Mouse (Mus musculus) spleen, adult 2 months (tissue): ENCODE results near the gene Mrgprh. TPM values are rescaled to one million over a fixed set of nuclear protein-coding genes. Genes with fewer than 3 reads are reported as not detected.

Experiments used
- DNase-seq, 2 experiments: peaks; one replicate each; pipeline versions ENCODE4 v3.0.0 to v3.0.0-alpha.2; 2012 to 2021; ENCODE audit warnings: low spot score in 2 of 2, low read depth in 1 of 2
- H3K27ac ChIP-seq: fragments of 200-500 bp; 2 replicates; pipeline ENCODE4 v1.5.1; 2012; ENCODE audit warnings: low read length, inconsistent platforms; ENCODE audit not compliant: insufficient read depth
- H3K27me3 ChIP-seq: fragments of 200-500 bp; 2 replicates; pipeline ENCODE4 v1.6.1; 2012; ENCODE audit warnings: mild to moderate bottlenecking, moderate library complexity, low read length, inconsistent platforms; ENCODE audit not compliant: control insufficient read depth, insufficient read depth
- H3K36me3 ChIP-seq: fragments of 200-500 bp; 2 replicates; pipeline ENCODE4 v1.6.1; 2012; ENCODE audit warnings: mild to moderate bottlenecking, low read length, inconsistent platforms; ENCODE audit not compliant: control insufficient read depth, insufficient read depth
- H3K4me1 ChIP-seq: fragments of 200-500 bp; 2 replicates; pipeline ENCODE4 v1.6.1; 2011; ENCODE audit warnings: inconsistent platforms; ENCODE audit not compliant: control insufficient read depth, insufficient read depth, insufficient read length
- H3K4me3 ChIP-seq: fragments of 200-500 bp; 2 replicates; pipeline ENCODE4 v1.5.1; 2011; ENCODE audit warnings: mild to moderate bottlenecking, inconsistent platforms; ENCODE audit not compliant: insufficient read depth, insufficient read length; ENCODE audit errors: extremely low read depth
- CTCF ChIP-seq: fragments of 200-500 bp; IDR thresholded peaks from 2 replicates; pipeline ENCODE4 v1.5.1; 2011; ENCODE audit warnings: mild to moderate bottlenecking, inconsistent platforms; ENCODE audit not compliant: insufficient read depth, insufficient read length, insufficient replicate concordance; ENCODE audit errors: extremely low read depth
- POLR2A ChIP-seq: fragments of 200-500 bp; IDR thresholded peaks from 2 replicates; pipeline ENCODE4 v1.6.1; 2011; ENCODE audit warnings: low read depth, low read length, inconsistent platforms
- WGBS: fragments of 180-500 bp; shearing (Covaris S2); methylation state at CpG from one replicate; pipeline ENCODE4 v1.1.7; 2018; 5-methylcytosine and 5-hydroxymethylcytosine counted together
- polyA plus RNA-seq: library from polyadenylated mRNA; depleted of rRNA; stranded (reverse); fragments of >200 nt; gene quantifications from 2 replicates; pipeline ENCODE4 v1.2.3, GENCODE M21; 2012

The Mrgprh gene
- polyA plus RNA-seq, 1 experiment, result not detected

DNA sequence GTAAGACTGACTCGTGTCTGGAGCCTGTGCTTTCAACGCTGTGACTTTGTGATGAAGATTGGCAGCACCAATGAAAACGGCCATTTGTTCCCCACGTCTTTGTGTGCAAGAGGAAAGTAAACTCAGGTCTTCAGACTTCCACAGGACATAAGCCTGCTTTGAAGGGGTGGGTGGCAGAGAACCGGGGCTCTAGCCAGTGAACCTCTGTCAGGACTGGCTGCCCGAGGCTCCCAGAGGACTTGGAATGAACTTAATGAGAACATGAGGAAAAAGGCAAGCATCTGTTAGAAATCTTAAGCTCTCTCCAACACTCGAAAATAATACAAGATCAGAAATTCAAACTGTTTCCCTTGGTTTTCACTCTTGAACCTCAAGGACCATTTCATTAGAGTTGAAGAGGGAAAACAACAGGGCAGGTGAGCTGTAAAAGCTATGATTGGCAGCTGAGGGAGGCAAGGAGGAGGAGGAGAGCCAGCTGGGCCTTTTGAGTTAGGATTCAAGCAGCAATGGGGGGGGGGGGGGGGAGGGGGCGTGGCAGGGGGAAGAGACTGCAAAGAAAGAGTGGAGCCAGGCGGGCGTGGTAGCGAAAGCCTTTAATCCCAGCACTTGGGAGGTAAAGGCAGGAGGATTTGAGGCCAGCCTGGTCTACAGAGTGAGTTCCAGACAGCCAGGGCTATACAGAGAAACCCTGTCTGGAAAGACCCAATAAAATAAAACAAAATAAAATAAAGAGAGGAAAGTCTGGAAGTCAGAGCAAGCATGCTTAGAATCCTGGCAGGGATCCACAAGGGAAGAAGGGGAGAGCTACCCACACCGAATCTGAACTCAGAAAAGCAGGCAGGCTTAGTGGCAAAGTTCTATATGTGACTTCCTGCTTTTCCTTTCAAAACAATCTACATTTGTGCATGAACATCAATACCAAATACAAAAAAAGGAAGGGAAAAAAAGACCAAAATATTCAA, 27.8 kb downstream of the Mrgprh start:
- WGBS, result 87% methylated on average over 11 of the region's 12 CpGs
- Histone ChIP-seq H3K4me3 (no peak overlapping the region), H3K27me3 (no peaks in the 10 kb centered on the region), H3K27ac (no peak overlapping the region), H3K4me1 (no peaks in the 10 kb centered on the region), H3K36me3 (no peaks in the 10 kb centered on the region; the same call in 1 of the 2 replicates)
- TF ChIP-seq POLR2A (no peak), CTCF (no peak)
- DNase-seq, result no peak

DNA sequence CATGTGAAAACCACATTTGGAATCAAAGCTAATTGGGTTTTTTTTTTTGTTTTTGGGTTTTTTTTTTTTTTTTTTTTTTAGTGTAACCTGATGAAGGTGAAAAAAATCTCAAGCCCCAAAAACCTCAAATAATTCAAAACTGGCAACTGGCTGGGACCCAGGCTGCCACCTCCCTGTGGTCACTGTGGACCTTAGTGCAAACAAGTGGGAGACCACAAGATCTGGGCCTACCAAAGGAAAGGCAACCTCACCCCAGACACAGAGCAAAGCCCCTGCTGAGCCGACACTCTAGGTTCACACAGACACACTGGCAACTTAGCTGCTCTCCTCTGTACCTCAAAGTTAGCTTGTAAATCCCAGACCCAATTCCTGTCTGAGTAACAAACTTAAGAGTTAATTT, 28.5 kb downstream of the Mrgprh start:
- H3K4me1 ChIP-seq, result no peaks in the 10 kb centered on the region
- no peak overlapping the region for H3K27ac ChIP-seq
- H3K27me3 ChIP-seq, result no peaks in the 10 kb centered on the region
- no peak for DNase-seq
- H3K4me3 ChIP-seq, result no peak overlapping the region
- WGBS, result 61% methylated on average over 1 of the region's 1 CpGs
- no peaks in the 10 kb centered on the region for H3K36me3 ChIP-seq
- TF ChIP-seq CTCF (no peak), POLR2A (no peak)

DNA sequence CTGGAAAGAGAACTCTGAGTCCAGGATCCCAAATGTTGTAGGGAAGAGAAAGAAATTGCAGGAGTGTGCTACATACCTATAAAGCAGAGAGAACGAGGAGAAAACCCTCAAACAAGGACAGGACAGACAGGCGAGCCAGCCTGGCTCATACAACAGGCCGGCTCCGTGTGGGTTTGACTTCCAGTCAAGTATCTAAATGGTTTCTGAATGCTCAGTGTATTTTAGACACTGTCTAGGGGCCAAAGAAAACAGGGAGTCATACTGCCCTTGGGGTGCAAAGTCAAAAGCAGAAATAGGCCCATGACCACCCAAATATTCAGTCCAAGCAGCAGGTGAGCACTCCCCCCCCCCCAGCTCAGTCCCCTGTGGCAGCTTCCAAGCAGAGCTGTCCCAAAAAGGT, 30.0 kb downstream of the Mrgprh start:
- peaks cover 2% of the 10 kb centered on the region; the same call in 1 of the 2 replicates for H3K36me3 ChIP-seq
- no peaks in the 10 kb centered on the region; the same call in 1 of the 2 replicates for H3K4me1 ChIP-seq
- WGBS, result 90% methylated on average over 4 of the region's 4 CpGs
- no peak overlapping the region for H3K27ac ChIP-seq
- H3K4me3 ChIP-seq, result no peak overlapping the region
- no peak for TF ChIP-seq POLR2A
- TF ChIP-seq CTCF, result no peak
- H3K27me3 ChIP-seq, result no peaks in the 10 kb centered on the region
- no peak for DNase-seq

DNA sequence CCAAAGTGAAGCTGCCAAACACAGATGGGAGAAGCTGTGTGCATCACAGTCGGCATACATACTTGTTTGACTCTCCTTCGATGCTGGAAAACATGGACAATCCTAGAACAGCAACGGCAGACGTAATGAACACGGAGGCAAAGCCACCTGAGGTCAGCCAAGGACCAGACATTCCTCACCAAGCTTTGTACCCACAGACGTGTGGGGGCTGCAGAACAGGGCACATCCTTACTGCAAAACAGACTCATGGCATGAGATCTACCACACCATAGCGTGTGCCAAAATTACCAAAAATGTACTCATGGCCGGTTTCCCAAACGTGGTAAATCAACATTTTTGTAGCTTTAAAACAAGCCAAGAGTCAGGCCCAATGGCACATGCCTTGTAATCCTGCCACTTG, 30.6 kb downstream of the Mrgprh start:
- Histone ChIP-seq H3K27me3 (no peaks in the 10 kb centered on the region), H3K36me3 (peaks cover 4% of the 10 kb centered on the region), H3K4me3 (no peak overlapping the region), H3K4me1 (no peaks in the 10 kb centered on the region; the same call in 1 of the 2 replicates), H3K27ac (no peak overlapping the region)
- DNase-seq, result no peak
- WGBS, result 97% methylated on average over 9 of the region's 9 CpGs
- TF ChIP-seq CTCF (no peak), POLR2A (no peak)

- no peaks in the 10 kb centered on the region for H3K27me3 ChIP-seq
- no peak within 1 kb of the TSS for H3K27ac ChIP-seq
- 93% methylated on average over 35 of the region's 35 CpGs for WGBS
- H3K4me3 ChIP-seq, result no peak within 1 kb of the TSS
- H3K4me1 ChIP-seq, result no peaks in the 10 kb centered on the region; the same call in 1 of the 2 replicates
- peaks cover 17% of the 10 kb centered on the region for H3K36me3 ChIP-seq
- TF ChIP-seq POLR2A (no peak), CTCF (no peak)
- no peak for DNase-seq
Measured at GRCm38 (mm10) chr17:12909361-12910280, 33.8 kb downstream of the Mrgprh start, which contains the start of gene Pnldc1. TSS of gene Pnldc1 (minus strand) at chr17:12910230.

DNA sequence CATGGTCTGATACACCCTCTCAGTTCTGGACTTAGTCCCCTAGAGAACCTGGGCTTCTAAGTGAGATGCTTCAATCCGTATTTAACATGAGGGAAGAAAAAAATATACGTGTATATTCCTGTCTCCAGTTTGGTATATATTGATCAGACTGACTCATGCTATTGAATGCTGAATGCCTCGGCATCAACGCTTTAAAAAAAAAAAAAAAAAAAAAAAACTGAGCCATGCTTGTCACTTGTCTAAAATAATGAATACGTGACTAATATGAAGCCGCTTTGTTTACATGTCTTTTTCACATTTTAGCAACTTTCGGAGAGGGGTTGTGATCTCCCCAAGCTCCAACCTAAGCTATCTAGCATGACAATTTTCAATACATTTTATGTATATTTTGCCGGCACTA, 34.6 kb downstream of the Mrgprh start:
- TF ChIP-seq POLR2A (no peak), CTCF (no peak)
- no peak overlapping the region for H3K27ac ChIP-seq
- no peak overlapping the region for H3K4me3 ChIP-seq
- H3K27me3 ChIP-seq, result no peaks in the 10 kb centered on the region
- H3K36me3 ChIP-seq, result peaks cover 17% of the 10 kb centered on the region
- H3K4me1 ChIP-seq, result no peaks in the 10 kb centered on the region; the same call in 1 of the 2 replicates
- 92% methylated on average over 8 of the region's 8 CpGs for WGBS
- DNase-seq, result no peak
